Mouse (Mus musculus) heart, embryonic 16.5 days (tissue): ENCODE results near the gene Smok2b. TPM values are rescaled to one million over a fixed set of nuclear protein-coding genes. Genes with fewer than 3 reads are reported as not detected.
"Not testable (repeated sequence)": the region's sequence is repeated elsewhere in the genome, so short reads cannot be mapped to it uniquely, and the experiment has no call there.

Experiments used
- ATAC-seq: fragments of 200-750 bp; cut with Nextera tagmentation; replicated peaks from 2 replicates; pipeline ENCODE4 v1.8.0; 2017; ENCODE audit warnings: moderate number of reproducible peaks; ENCODE audit not compliant: insufficient read depth, low FRiP score; ENCODE audit errors: extremely low read depth
- H3K27ac ChIP-seq: fragments of 300-500 bp; sonication (generic); 2 replicates; pipeline ENCODE4 v1.5.1; 2014; ENCODE audit warnings: mild to moderate bottlenecking, low read length, control low read depth, moderate library complexity
- H3K27me3 ChIP-seq: fragments of 300-500 bp; sonication (generic); 2 replicates; pipeline ENCODE4 v1.6.1; 2014; ENCODE audit warnings: low read length, mixed read lengths; ENCODE audit not compliant: control insufficient read depth, insufficient read depth
- H3K36me3 ChIP-seq: fragments of 300-500 bp; sonication (generic); 2 replicates; pipeline ENCODE4 v1.6.1; 2014; ENCODE audit not compliant: control insufficient read depth, insufficient read depth
- H3K4me1 ChIP-seq: fragments of 300-500 bp; sonication (generic); 2 replicates; pipeline ENCODE4 v1.6.1; 2014; ENCODE audit warnings: low read length, mixed read lengths; ENCODE audit not compliant: control insufficient read depth, insufficient read depth
- H3K4me2 ChIP-seq: fragments of 300-500 bp; sonication (generic); 2 replicates; pipeline ENCODE4 v1.6.1; 2014; ENCODE audit warnings: low read depth, mild to moderate bottlenecking, control low read depth, low read length
- H3K4me3 ChIP-seq: fragments of 300-500 bp; sonication (generic); 2 replicates; pipeline ENCODE4 v1.5.1; 2014; ENCODE audit warnings: mild to moderate bottlenecking, control low read depth, low read length
- H3K9ac ChIP-seq: fragments of 300-500 bp; sonication (generic); 2 replicates; pipeline ENCODE4 v1.6.1; 2014; ENCODE audit warnings: low read length, control low read depth
- H3K9me3 ChIP-seq: fragments of 300-500 bp; sonication (generic); replicated peaks from 2 replicates; pipeline ENCODE4 v1.6.1; 2016; ENCODE audit warnings: low read length; ENCODE audit not compliant: control insufficient read depth
- WGBS: fragments of 180-500 bp; shearing (Covaris S2); extraction: QIAGEN DNeasy Blood & Tissue Kit; methylation state at CpG from one replicate; pipeline ENCODE4 v1.1.7; 2014; 5-methylcytosine and 5-hydroxymethylcytosine counted together
- polyA plus RNA-seq: library from polyadenylated mRNA; unstranded; fragments of >200 nt; fragmentation: Nextera tagmentation; extraction: Ambion mirVana; gene quantifications from 2 replicates; pipeline ENCODE4 v1.2.1, GENCODE M21; 2015

Smok2b gene
- polyA plus RNA-seq: not detected in 2 replicates

DNA sequence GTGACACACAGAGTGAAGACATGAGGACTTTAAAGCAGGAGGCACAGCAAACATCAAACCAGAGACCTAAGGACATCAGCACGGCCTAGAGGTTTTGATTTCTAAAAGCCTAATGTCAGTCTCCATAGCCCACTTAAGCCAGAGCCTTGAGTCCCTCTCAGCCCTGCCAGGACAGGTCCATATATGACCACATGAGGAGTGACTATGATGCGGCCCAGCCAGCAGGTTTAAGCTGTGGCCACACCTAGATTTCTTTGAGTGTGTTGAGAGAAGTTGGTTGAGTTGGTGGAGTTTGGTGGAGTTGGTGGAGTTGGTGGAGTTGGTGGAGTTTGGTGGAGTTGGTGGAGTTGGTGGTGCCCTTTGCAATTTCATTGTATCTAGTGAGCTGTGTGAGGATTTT is at the start of gene Smok2b:
TSS of gene Smok2b (plus strand) at position 301 of the 400 bp plus-strand sequence.
- H3K4me1 ChIP-seq, H3K4me2 ChIP-seq, ATAC-seq, H3K9ac ChIP-seq, H3K36me3 ChIP-seq, H3K27ac ChIP-seq, H3K27me3 ChIP-seq, H3K4me3 ChIP-seq: not testable (repeated sequence)
- H3K9me3 ChIP-seq: peaks cover 70% of the 10 kb centered on the region
- WGBS: 61% methylated on average over 2 of the region's 2 CpGs

DNA sequence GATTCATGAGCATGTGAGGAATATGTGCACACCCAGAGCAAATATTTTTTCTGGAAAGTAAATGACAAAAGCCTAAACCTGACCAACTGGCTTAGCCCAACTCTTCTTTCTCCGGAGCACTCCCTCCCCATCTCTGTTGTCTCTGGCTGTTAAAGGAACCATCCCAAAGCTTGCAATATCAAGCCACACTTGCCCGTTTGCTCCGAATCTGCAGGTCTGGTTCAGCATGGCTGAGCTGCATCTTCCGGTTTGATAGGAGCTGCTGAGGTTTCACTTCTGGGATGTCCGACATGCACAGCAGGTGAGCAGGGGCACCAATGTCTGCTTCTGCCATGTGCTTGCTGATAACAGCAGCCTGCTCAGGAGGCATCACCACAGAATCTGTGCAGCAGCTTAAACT is 49.6 kb upstream of the Smok2b start:
- not testable (repeated sequence) for H3K4me3 ChIP-seq, H3K27ac ChIP-seq, H3K27me3 ChIP-seq, H3K9ac ChIP-seq, H3K4me2 ChIP-seq, ATAC-seq, H3K36me3 ChIP-seq, H3K4me1 ChIP-seq
- H3K9me3 ChIP-seq: peaks cover 11% of the 10 kb centered on the region
- 79% methylated on average over 5 of the region's 5 CpGs for WGBS

DNA sequence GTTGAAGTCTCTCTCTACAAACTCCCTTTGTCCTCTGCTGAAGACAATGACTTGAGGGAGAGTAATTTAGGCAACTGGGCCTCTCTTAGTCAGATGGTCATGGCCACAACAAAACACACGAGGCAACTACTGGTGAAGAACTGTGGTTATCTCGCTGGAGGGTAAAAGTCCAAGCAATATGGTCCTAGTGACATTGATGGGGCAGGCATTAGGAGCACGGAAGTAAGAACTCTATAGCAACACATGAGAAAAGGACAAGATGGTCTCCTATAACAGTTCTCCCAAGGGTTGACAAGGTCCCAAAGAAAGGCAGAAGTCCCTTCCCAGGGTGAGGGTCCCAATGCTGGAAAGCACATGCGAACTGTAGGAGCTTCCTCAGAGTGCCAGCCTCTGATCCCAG is 47.3 kb upstream of the Smok2b start:
- H3K9ac ChIP-seq, H3K4me2 ChIP-seq, H3K27me3 ChIP-seq, H3K27ac ChIP-seq, ATAC-seq, H3K4me1 ChIP-seq, H3K36me3 ChIP-seq, H3K4me3 ChIP-seq: not testable (repeated sequence)
- 50% methylated on average over 2 of the region's 4 CpGs for WGBS
- peaks cover 18% of the 10 kb centered on the region for H3K9me3 ChIP-seq

DNA sequence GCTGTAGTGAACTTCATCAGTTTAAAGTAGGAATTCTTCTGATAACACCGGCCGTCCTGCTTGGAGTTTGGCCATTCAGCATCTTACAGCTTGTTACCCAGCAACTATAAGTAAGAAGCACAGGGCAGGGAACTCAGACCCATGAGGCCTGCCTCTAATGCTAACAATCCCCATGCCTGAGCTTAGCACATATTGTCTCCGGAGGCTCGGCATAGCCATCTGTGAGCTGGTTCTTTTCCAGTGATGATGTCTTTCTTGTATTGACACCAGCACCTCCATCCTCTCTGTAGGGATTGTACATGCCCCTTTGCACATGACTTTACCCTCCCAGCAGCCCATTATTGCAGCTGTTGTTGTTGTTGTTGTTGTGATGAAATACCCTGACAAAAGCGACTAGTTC is 45.5 kb upstream of the Smok2b start:
- H3K27me3 ChIP-seq, H3K36me3 ChIP-seq, H3K4me1 ChIP-seq, H3K4me2 ChIP-seq, H3K27ac ChIP-seq, H3K4me3 ChIP-seq, H3K9ac ChIP-seq, ATAC-seq: not testable (repeated sequence)
- 86% methylated on average over 4 of the region's 5 CpGs for WGBS
- H3K9me3 ChIP-seq: peaks cover 19% of the 10 kb centered on the region

DNA sequence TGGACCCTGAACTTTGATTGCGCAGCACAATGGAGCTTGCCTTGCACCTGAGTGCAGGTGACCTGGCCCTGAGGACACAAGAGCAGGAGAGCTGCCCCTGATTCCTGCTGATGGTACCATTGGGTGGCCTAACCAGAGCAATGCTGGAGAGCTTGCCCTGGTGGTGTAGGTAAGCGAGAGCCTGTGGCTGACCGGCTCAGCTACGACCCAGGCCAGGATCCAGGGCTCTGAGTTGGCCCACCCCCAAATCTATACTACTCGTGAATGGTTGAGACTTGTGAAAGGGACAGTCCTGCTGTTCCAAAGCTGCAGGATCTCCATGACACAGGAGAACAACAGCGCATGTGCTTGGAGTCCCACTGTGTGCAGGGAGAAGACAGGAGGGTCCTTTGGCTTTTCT is 43.5 kb upstream of the Smok2b start:
- ATAC-seq, H3K27ac ChIP-seq, H3K36me3 ChIP-seq, H3K27me3 ChIP-seq, H3K9ac ChIP-seq, H3K4me1 ChIP-seq, H3K4me3 ChIP-seq, H3K4me2 ChIP-seq: not testable (repeated sequence)
- peaks cover 16% of the 10 kb centered on the region for H3K9me3 ChIP-seq
- 76% methylated on average over 6 of the region's 6 CpGs for WGBS

DNA sequence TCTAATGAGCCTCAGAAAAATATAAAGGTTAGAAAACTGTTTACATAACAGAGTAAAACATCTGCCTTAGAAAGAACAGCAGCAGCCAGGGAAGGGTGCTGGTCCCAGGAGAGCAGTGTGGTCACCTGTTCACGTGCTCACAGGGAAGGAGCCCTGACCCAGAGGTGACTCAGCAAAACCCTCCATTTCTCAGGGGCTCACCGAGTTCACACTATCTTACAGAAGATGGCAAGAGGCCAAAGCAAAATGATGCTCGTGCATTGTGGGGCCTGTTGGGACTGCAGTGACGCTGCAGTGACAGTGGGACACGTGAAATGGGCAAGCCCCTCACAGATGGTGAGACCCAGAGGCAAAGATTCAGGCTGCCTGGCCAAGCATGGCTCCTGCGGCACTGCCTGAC is 42.4 kb upstream of the Smok2b start:
- WGBS: 54% methylated on average over 6 of the region's 6 CpGs
- H3K9ac ChIP-seq, H3K4me3 ChIP-seq, H3K4me1 ChIP-seq, H3K27me3 ChIP-seq, H3K27ac ChIP-seq, H3K4me2 ChIP-seq, ATAC-seq, H3K36me3 ChIP-seq: not testable (repeated sequence)
- peaks cover 19% of the 10 kb centered on the region for H3K9me3 ChIP-seq

DNA sequence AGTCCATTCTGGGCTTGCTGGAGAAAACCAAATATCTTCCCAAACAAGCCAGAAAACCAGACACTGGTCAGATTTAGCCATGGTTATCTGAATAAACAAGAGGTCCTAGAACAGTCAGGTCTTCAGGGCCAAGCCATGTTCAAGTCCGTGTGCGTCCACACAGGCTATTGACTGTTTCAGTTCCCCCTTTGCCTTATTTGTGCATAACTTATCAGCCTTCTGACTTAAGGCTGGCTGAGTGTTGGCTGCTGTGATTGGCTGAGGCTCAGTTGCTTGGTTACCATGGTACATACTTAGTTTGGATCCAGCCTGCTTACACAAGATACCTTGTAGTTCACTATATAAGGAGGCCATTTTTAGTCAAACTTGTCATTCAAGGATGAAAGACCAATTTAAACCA is 41.2 kb upstream of the Smok2b start:
- H3K4me2 ChIP-seq, H3K9ac ChIP-seq, H3K4me3 ChIP-seq, H3K36me3 ChIP-seq, ATAC-seq, H3K4me1 ChIP-seq, H3K27ac ChIP-seq, H3K27me3 ChIP-seq: not testable (repeated sequence)
- WGBS: 76% methylated on average over 2 of the region's 2 CpGs
- H3K9me3 ChIP-seq: peaks cover 20% of the 10 kb centered on the region

DNA sequence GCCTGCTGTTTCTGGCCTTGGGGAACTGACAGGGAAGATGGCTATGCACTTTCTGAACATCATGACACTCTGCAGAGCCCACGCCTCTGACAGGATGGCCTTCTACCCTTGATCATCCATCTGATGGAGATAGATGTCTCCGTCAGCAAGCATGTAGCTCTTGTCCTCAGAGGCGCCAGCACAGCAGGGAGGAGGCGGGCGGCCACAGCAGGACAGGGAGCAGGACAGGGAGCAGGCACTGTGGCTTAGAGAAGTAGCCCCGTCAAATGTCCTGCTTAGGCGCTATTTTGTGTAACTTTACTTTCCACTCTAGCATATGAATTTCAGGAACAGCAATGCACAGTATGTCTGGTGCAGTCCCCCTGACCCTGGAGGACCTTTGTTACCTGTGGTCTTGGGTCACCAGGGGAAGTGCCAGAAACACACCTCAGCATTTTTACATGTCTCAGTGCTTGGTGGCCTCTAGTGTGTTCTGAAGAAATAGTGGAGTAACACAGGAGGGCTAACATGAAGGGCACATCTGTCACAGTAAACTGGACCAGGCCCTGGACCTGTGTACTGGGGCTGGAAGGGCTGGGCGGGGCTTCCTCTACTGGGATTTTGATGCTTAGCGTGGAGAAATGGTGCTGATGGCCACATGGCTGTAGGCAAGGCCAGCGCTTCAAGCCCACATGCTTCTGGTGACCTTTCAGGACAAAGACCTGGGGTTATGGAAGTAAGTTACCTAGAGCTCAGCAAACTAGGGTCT is 39.0 kb upstream of the Smok2b start:
- H3K9me3 ChIP-seq: peaks cover 19% of the 10 kb centered on the region
- not testable (repeated sequence) for H3K4me1 ChIP-seq, H3K36me3 ChIP-seq, H3K27me3 ChIP-seq, H3K9ac ChIP-seq, ATAC-seq, H3K4me3 ChIP-seq, H3K27ac ChIP-seq, H3K4me2 ChIP-seq
- 78% methylated on average over 10 of the region's 10 CpGs for WGBS

DNA sequence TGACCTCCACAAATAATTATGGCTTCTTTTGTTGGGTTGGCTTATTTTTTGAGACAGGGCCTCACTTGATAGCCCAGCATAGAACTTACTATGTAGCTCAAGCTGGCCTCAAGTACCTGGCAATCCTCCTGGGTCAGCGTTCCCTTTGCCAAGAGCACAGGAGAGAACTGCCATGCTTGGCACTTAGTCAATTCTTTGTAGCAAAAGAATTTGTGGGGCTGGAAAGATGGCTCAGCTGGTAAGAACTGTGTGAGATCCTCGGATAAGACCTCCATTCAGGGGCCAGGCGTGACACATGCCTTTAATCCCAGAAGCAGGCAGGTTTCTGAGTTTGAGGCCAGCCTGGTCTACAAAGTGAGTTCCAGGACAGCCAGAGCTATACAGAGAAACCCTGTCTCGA is 33.6 kb upstream of the Smok2b start:
- WGBS: 60% methylated on average over 4 of the region's 4 CpGs
- H3K9me3 ChIP-seq: peaks cover 30% of the 10 kb centered on the region

More for the DNA sequence above, 33.6 kb upstream of the Smok2b start:
- H3K27ac ChIP-seq, H3K4me1 ChIP-seq, H3K9ac ChIP-seq, ATAC-seq, H3K4me3 ChIP-seq, H3K36me3 ChIP-seq, H3K27me3 ChIP-seq, H3K4me2 ChIP-seq: not testable (repeated sequence)
